Mouse (Mus musculus): ENCODE results near the gene Fam20c. TPM values are rescaled to one million over a fixed set of nuclear protein-coding genes. Genes with fewer than 3 reads are reported as not detected.

Fam20c gene
- 1.2 and 1.3 TPM in 2 replicates for total RNA-seq (2017)

DNA sequence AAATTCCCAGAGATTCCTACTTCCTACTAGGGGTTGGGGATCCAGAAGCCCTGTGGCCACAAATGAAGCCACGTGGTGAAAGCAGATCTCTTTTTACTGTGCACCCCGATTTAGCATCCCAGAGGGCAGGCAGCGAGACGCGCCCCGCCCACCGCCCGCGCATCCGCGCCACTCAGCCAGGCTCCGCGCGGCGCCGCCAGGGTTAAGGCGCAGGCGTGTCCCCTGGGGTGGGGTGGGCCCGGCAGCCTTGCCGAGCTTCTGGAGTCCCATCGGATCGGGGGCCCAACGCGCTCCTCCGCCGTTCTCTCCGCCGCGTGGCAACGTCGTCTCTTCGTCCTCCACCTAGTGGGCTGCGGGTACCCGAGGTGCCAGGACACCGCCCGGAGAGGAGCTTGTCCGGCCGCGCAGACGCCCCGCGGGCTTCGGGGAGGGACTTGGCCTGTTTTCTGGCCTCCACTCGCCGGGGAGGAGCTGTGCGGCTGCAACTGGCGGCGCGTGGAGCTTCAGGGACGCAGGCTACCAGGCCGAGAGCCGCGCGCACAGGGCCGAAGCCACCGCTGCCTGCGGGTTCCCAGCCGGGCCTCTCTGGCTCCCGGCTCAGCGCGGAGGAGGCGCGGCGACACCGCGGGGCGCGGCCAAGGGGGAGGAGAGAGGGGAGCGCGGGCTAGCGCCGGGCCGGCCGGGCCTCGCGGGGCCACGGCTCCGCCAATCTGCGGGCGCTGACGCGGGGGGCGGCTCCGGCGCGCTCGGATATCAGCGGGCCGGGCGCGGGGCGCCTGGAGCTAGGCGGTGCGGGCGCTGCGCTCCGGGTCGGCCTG is at the start of gene Fam20c:
Gene Fam20c (plus strand): TSS at position 212 of the 818 bp plus-strand sequence.
- no peak; the same call in 1 of the 2 replicates for ATAC-seq (ENCODE audit: extremely low read depth, insufficient number of reproducible peaks, low FRiP score, poor library complexity, severe bottlenecking)

DNA sequence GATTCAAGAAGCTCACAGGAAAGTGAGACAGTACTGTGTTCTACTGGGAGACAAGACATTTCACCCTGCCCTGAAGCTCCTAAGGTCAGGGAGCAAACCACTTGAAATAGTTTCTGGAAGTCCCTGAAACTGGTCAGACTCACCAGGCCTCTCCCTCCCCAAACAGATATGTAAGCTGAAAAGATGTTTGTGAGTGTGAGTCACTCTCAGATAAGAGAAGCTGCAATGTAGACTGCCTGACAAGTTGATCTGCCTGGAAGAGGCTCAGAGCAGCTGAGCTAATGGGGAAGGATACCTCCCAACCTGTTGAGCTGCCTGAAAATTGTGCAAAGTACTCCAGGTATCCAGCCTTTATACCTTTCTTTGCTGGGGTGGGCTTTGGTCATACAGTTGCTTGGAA is 46.9 kb upstream of the Fam20c start:
- no peak for ATAC-seq (ENCODE audit: extremely low read depth, insufficient number of reproducible peaks, low FRiP score, poor library complexity, severe bottlenecking)

DNA sequence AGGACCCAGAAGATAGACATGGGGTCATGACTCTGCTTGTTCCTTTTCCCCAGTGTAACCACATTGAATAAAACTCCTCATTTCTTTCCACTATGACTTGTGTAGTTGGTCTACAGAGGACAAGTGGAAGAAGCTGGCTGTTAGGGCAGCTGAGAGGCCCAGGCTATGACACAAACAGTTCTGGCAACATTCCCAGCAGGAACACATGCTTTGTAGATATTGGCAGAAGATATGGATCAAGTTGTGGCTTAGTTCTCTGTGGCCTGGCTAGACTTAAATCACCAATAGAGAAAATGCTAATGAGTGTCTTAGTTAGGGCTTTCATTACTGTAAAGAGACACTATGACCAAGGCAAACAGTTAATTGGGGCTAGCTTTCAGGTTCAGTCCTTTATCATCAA is 45.7 kb upstream of the Fam20c start:
- ATAC-seq (ENCODE audit: extremely low read depth, insufficient number of reproducible peaks, low FRiP score, poor library complexity, severe bottlenecking): no peak

DNA sequence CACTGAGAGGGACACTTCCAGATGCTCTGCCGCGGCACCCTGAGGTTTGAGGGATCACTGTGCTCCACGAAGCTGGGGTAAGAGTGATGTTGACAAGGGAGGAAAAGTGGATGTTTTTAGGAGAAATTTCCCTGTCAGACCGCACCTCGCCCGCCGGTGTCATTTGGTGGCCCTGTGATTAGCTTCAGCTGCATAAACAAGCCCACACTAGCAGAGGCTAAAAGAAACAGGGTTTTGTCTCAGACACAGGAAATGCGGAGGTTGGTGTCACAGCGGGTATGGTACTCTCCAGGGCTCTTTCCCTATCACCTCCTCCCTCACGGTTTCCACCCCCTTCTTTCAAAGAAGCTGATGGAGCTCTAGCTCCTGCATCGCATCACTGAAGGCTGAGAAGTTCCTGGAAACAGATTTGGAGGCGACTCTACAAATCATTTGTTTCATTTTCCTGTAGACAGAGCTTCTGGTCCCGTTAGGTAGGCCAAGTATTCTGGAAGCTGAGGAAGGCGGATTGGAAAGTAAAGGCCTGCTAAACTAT is 38.7 kb upstream of the Fam20c start:
- no peak for ATAC-seq (ENCODE audit: extremely low read depth, insufficient number of reproducible peaks, low FRiP score, poor library complexity, severe bottlenecking)

DNA sequence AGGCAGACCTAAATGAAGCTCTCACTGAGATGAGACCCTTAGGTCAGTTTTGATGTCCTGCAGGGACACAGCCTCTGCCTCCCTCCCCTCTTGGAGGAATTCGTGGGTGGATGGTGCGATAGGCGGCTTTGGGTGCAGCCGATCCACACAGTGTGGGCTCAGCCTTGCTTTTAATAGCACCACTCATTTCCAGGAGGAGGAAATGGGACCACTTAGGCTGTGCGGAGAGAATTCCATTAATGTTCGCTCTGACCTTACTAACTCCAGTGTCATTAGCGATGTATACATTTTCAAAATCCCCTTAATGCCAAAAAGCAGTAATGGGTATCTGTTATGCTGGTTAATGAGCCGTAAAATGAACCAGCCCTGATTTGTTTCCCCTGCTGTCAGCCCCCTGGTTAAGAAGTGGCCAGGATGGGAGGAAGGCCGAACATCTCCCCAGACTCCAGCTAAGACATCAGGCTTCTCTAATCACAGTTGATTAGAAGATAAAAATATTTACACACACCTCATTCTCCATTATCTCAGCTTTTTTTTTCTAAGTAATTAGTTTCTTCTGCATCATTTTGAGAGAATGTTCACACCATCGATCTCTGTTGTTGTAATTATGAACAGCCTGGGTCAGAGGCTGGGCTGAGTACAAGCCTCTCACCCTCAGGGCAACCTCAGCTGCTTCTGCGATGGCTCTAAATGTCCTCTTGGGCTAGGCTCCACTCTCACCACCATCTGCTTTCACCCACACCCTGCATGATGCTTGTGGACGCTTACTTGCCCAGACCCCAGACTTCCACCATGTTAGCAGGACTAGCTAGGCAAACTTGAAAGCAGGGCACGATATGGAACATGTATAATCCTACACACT is 33.8 kb upstream of the Fam20c start:
- ATAC-seq (ENCODE audit: extremely low read depth, insufficient number of reproducible peaks, low FRiP score, poor library complexity, severe bottlenecking): no peak

DNA sequence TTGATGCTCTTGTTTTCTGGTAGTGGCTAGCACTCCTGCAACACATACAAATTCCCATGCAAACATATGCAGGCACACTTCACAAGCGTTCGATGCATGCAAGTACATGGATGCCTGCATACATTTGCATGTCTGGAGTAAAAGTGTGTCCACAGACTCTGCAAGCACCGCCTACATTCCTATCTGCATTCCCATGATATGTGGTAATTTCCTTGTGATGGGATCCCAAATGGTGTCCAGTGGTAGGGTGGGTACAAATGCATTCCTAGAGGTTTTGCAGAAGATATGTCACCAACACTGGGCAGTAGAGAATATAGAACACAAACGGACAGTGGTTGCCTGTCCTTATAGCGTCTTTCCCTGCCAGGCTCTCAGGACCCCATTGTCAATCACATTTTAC is 29.9 kb upstream of the Fam20c start:
- ATAC-seq (ENCODE audit: extremely low read depth, insufficient number of reproducible peaks, low FRiP score, poor library complexity, severe bottlenecking): no peak

DNA sequence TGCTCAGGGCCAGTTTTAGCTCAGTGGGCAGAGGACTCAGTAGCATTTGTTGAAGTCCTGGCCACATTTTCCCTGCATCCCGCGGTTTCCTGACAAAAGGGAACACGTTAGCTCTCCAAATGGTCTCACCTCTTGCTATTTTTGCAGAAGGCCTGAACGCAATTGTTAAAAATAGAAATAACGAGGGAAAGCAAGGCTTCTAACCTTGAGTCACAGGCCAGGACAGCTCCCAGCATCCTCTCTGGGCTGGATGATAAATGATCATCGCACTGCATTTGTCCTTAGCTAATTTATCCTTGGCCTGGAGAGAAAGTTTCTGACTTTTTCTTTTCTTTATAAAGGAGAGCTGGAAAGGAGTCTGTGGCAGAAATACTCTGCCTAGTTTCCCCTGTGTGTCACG is 29.2 kb upstream of the Fam20c start:
- no peak for ATAC-seq (ENCODE audit: extremely low read depth, insufficient number of reproducible peaks, low FRiP score, poor library complexity, severe bottlenecking)

DNA sequence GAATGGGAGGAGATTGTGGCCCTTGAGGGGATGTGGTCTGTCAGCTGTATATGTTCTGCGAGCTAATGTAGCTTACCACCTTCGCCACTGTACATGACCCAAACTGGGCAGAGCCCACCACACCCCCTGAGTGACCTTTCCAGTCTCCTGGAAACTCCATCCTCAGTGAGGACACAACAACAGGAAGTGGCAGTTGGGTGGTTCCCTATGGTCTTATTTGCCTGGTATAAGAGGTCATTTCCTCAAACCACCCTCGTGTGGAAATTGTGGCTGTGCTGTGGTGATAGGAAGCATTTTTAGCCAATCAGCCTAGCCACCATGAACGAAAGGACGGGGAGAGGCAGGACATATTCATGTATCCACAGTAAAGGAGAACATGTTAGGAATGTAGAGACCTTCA is 23.5 kb upstream of the Fam20c start:
- no peak for ATAC-seq (ENCODE audit: extremely low read depth, insufficient number of reproducible peaks, low FRiP score, poor library complexity, severe bottlenecking)

DNA sequence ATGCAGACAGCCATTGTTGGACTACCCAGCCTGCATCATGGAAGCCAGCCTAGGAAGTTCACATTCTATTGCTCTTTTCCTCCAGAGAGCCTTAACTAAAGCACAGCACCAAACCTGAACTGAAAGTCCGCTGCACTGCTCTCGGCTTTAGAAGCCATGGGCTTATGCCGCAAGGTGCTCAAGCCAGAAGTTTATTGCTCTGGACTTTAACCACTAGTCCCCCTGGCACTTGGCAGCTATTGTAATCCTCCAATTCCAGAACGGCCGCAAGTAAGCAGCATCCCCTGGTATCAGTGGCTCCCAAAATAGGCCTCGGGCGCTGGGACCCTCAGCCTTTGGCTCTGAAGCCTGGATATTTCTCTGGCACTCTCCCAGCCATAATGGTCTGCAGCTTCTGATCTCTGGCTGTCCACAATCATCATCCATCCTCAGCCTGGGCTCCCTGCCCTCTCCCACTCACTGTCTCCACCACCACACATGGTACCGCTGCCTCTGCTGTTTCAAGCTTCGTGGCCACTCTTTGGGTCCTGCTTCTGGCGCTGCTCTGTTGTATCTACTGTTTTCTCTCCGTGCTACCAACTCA is 20.9 kb upstream of the Fam20c start:
- ATAC-seq (ENCODE audit: extremely low read depth, insufficient number of reproducible peaks, low FRiP score, poor library complexity, severe bottlenecking): no peak

DNA sequence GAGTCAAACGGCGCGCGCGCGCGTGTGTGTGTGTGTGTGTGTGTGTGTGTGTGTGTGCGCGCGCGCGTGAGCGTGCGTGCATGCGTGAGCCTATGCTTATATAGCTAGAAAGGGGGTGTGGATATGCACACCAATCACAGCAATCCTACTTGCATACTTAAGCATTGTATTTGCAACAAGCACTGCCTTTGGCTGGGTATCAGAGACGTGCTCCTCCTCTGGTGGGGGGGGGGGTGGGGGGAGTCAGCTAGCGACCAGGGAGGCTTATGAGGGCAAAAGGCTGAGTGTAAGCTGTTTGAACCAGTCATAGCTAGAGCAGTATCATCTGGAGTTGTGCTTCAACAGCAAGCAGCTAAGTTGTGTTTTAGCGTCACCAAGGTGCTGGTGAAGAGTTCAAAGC is 20.3 kb upstream of the Fam20c start:
- ATAC-seq (ENCODE audit: extremely low read depth, insufficient number of reproducible peaks, low FRiP score, poor library complexity, severe bottlenecking): no peak

DNA sequence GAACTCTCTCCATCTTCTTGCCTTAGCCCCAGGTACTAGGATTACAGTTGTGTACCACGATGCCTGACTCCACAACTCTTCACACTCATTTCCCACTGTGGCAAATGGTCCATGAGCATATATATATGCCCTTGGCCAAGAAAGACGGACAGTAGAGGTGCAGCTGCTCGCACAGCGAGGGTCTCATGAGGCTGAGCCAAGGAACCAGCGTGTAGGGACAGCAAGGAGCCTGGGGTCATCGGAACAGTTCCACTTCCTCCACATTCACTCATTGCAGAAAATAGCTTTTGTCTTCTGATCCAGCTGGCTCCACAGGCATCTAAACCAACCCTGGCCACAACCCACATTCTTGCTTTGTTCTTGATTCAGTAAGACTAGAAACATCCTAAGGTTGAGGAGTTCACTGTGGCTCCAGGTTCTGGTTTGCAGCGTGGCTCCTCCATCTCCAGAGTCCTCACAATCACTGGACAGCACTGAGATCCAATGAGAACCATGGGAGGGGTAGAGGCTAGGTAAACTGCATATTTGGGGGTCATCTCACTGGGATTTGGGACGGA is 19.0 kb upstream of the Fam20c start:
- no peak for ATAC-seq (ENCODE audit: extremely low read depth, insufficient number of reproducible peaks, low FRiP score, poor library complexity, severe bottlenecking)

DNA sequence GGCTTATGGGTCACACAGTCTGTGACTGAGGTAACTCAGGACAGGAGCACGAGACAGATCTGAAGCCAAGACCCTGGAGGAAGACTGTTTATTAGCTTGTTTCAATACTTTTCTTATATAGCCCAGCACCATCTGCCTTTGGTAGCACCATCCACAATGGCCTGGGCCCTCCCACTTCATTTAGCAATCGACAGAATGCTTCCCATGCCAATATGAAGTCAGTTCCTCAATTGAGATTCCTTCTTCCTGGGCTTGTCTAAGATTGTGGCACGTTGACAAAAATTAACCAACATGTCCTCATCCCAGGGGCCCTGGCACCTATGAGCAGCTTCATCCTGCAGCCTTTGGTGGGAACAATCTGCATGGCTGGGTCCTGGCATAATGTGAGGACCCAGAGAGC is 14.2 kb upstream of the Fam20c start:
- ATAC-seq (ENCODE audit: extremely low read depth, insufficient number of reproducible peaks, low FRiP score, poor library complexity, severe bottlenecking): no peak

DNA sequence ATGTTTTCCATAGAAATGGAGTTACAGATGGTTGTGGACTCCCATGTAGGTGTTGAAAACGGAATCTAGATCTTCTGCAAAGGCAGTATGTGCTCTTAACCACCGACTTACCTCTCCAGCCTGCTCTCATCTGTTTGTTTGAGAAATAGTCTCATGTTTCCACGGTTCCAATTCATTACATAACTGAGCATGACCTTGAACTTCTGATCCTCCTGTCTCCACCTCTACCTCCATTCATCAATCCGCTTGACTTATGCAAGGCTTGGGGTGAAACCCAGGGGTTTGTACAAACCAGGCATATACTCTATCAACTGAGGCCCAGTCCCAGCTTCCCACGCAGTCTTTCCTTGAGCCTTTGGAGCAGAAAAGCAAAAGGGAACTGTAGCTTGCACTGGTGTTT is 12.8 kb upstream of the Fam20c start:
- ATAC-seq (ENCODE audit: extremely low read depth, insufficient number of reproducible peaks, low FRiP score, poor library complexity, severe bottlenecking): no peak

DNA sequence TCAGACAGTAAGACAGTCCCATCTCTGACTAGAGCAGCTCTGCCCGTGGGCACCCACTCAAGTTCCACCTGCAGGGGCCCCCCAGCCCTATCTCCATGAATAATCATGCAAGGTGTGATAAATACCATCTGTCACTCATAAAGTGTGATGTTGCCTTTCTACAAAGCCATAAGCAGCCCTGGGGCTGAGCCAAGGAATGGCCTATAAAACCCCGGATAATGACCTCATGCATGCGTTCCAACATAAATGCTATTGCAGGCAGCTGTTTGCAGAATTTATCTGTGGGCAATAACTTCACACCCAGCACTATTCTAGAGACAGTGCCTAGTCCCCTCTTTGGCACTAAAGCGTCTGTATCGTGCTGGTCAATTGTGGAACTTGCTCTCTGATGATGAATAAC is 12.0 kb upstream of the Fam20c start:
- no peak for ATAC-seq (ENCODE audit: extremely low read depth, insufficient number of reproducible peaks, low FRiP score, poor library complexity, severe bottlenecking)

DNA sequence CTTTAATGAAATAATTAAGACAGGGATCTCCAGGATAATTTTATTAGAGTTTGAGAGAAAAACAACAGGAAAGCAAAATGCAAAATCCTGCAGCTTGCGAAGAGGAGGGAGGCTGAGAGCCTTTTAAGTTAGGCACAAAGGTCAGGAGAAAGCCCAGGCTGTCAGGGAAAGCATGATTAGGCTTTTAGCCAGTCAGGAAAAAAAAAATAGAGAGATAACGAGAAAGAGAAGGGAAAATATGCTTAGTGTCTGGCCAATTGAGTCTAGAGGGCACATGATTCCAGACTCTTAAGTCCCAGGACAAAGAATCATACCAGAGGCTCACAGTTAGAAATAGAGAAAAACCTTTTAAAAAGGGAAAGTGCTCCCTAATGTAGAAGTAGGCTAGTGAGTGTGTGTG is 10.7 kb upstream of the Fam20c start:
- no peak for ATAC-seq (ENCODE audit: extremely low read depth, insufficient number of reproducible peaks, low FRiP score, poor library complexity, severe bottlenecking)

DNA sequence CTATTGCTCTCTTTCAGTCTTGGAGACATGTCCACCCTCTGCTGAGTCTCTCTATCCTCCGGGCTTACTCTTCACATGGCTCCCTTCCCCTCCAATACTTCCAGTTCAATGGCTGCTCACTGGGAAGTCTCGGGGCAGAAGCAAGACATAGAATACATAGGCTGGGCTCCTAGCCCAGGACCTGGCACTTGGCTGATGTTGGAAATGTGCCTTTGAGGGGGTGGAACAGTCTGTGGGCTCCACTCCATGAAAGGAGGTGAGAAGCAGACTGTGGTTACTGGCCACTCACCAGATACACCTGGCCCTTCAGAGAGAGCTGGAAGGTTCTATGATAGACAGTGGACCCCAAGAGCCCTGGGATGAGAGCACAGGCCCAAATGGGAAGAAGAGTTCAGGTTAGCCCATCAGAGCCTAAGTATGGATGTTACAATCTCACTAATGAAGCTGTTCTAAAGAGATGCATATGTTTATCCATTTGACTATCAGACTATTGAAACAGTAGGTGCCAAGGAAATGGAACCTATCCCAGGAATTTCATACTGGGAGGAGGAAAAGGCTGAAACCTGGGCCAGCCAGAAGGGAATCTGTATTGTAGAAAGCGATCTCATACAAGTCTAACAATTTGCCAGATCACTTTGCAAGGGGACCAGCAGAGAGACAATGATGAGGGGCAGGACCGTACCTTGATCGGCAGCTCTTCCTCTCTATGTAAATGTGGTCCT is 8.8 kb upstream of the Fam20c start:
- ATAC-seq (ENCODE audit: extremely low read depth, insufficient number of reproducible peaks, low FRiP score, poor library complexity, severe bottlenecking): no peak

DNA sequence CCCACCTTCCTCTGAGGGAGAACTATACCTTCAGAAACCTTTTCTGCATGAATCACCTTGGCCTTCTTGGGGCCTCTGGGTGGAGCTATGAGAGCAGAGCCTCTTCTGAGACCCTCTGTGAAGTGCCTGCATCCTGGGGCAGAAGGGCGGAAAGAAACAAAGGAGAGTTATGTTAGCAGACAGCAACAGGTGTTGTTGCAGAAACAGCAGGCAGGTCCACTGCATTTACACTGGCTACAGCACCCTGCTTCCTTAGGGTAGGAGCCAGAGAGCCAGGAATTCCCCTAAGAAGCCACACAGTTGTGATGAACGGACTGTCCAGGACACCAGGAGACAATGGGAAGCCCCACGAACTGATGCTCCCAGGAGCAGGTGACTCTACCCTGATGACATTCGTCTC is 1.0 kb upstream of the Fam20c start:
- ATAC-seq (ENCODE audit: extremely low read depth, insufficient number of reproducible peaks, low FRiP score, poor library complexity, severe bottlenecking): no peak

DNA sequence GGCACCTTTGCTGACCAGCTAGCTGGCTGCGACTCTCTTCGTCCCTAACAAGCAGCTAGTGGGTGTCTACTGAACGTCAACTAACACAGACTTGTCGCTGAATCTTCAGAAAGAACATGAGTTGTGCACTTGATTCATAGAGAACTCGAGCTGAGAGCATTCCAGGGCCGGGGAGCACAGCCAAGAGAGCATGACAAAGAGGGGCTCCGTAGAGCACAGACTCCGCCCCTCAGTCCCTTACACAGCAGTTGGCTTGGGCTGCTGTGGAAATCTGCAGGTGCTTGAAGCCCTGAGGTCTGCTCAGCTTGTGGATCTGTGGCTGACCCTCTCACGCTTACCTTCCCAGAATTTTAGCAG is 390 bp upstream of the Fam20c start:
- ATAC-seq (ENCODE audit: extremely low read depth, insufficient number of reproducible peaks, low FRiP score, poor library complexity, severe bottlenecking): no peak

DNA sequence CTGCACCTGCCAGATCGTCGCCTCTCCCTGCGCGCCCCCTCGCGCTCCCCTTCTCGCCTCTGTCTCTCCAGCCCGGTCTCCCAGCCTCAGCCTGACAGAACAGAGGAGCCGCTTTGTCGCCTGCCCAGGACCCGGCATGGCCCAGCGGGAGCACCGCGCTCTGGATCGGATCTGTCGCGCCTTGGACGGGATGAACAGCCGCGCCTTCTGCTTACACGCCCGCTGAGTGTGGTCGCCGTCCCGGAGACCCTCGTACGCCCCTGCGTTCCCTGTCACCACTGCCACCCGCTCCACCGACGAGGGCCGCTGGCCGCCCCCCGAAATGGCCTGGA is 773 bp downstream of the Fam20c start:
- no peak for ATAC-seq (ENCODE audit: extremely low read depth, insufficient number of reproducible peaks, low FRiP score, poor library complexity, severe bottlenecking)
